Mouse (Mus musculus) bone marrow macrophage, adult 2 months (primary cell): Measurements from ENCODE around the gene Col8a2.

ENCODE experiments used
- CTCF ChIP-seq: IDR thresholded peaks from 2 replicates; pipeline ENCODE4 v1.5.1; 2012; ENCODE audit warnings: low read depth, mild to moderate bottlenecking, low read length, moderate library complexity
- POLR2A ChIP-seq: IDR thresholded peaks from 2 replicates; pipeline ENCODE4 v1.6.1; 2012; ENCODE audit warnings: mild to moderate bottlenecking, low read depth, low read length, borderline replicate concordance

DNA sequence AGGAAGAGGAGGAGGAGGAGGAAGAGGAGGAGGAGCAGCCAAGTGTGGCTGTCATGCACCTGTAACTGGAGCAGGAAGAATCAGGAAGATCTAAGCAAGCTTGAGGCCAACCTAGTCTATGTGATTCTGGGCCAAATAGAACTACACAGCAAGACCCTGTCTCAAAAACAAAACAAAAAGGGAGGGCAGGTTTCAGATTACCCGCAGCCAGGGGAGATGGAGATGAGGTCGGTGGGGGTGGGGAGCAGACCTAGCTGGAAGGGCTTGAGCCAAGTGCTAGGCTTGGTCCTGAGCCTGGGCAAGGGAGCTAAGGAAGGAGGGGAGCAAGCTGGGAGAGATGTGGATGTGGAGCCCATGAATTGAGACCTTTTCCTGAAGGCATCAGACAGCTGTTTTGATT is 20.2 kb downstream of the Col8a2 start:
- no peak for TF ChIP-seq CTCF
- no peak for TF ChIP-seq POLR2A
